Mouse (Mus musculus): ENCODE results near the gene Dhrs2. TPM values are rescaled to one million over a fixed set of nuclear protein-coding genes. Genes with fewer than 3 reads are reported as not detected.

Gene Dhrs2
- polyA plus RNA-seq (2012; rRNA removed): not detected in 2 replicates

DNA sequence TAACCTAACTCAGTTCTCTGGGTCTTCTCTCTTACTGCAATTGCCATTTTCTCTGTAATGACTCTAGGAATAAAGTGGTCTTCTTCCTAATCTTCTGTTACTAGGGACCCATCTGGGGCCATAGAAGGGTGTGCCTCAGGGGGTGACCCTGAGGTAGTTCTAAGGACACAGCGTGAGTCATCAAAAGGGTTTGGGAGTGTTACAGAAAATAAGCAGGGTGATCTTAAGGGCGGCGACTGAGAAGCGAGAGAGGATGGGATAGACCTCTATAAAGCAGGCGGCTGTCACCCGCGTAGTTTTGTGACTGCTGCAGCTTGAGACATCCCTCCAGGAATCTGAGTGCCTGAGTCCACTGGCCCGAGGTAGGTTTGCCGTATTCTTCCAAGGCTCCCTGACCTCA lies at the start of gene Dhrs2:
Gene Dhrs2, plus strand, starts transcription at position 301 of the 400 bp plus-strand sequence.
- no peak for DNase-seq (ENCODE audit: low read depth, low spot score)
- 47% methylated on average over 9 of the region's 9 CpGs for WGBS

GRCm38 (mm10) chr14:55174164-55174563 lies 47.6 kb upstream of the Dhrs2 start:
- 66% methylated on average over 6 of the region's 6 CpGs for WGBS
- DNase-seq (ENCODE audit: low read depth, low spot score): no peak

DNA sequence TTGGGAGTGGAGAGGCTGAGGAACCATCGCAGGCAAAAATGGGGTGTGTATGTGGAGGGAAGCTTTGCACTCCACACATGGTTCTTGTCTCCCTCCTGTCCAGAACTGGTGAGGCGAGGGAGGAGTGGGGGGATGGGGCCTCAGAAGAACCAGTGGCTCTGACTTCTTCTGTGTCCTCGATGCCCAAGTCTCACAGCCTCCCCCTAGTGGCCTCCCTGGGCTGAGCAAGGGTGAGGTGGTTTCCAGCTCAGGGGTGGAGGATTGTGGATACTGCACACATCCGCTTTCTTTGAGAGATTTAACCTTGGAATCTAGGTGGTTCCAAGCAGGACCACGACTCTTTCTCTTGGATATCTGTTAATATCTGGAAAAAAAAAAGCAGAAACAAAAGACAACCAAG lies 44.5 kb upstream of the Dhrs2 start:
- WGBS: 25% methylated on average over 5 of the region's 5 CpGs
- DNase-seq (ENCODE audit: low read depth, low spot score): no peak

- WGBS: 50% methylated on average over 3 of the region's 3 CpGs
These were observed 40.9 kb upstream of the Dhrs2 start for GRCm38 (mm10) chr14:55180951-55181350.

GRCm38 (mm10) chr14:55183231-55183630 lies 38.6 kb upstream of the Dhrs2 start:
- 85% methylated on average over 3 of the region's 3 CpGs for WGBS

More at GRCm38 (mm10) chr14:55180951-55181350, 40.9 kb upstream of the Dhrs2 start:
- DNase-seq (ENCODE audit: low read depth, low spot score): no peak

GRCm38 (mm10) chr14:55184640-55185145 lies 37.1 kb upstream of the Dhrs2 start:
- no peak for DNase-seq (ENCODE audit: low read depth, low spot score)
- 89% methylated on average over 3 of the region's 3 CpGs for WGBS

More at GRCm38 (mm10) chr14:55183231-55183630, 38.6 kb upstream of the Dhrs2 start:
- no peak for DNase-seq (ENCODE audit: low read depth, low spot score)

DNA sequence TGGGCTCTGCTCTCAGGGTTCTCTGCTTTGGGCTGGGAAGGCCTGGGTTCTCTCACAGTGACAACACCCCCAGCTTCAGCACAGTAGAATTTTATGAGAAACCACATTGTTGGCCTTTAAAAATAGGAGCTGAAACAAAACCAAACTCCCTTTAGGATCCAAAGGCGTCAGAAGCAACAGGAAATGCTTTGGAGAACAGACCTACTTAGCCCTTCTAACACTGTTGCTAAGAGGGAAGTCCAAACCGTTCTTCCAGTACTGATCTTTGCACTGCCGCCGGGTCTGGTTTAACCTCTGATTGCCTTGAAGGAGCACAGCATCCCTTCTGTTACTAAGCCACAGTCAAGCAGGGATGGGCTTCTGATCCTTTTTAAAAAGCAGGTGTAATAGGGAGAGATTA lies 33.3 kb upstream of the Dhrs2 start:
- 22% methylated on average over 4 of the region's 4 CpGs for WGBS
- no peak for DNase-seq (ENCODE audit: low read depth, low spot score)

GRCm38 (mm10) chr14:55189351-55189769 lies 32.4 kb upstream of the Dhrs2 start:
- no peak for DNase-seq (ENCODE audit: low read depth, low spot score)
- 36% methylated on average over 9 of the region's 9 CpGs for WGBS

DNA sequence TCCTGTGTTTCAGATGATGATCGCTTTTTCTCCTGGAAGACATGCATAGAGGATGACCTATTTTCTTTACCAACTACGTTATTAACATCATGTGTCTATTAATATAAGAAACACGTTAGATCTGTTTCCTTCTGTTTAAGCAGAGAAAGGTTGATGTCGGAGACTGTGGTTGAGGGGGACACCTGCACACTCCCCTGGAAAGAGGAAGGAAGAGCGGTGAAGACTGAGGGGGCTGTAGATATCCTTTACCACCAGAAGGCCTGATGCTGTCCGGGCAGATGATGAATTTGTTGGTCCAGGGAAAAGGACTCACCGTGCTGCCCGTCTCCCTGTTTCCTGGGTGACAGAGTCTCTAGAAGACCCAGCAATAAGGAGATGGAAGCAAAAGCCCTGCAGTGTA lies 28.5 kb upstream of the Dhrs2 start:
- 87% methylated on average over 8 of the region's 8 CpGs for WGBS

GRCm38 (mm10) chr14:55193876-55194635 lies 27.8 kb upstream of the Dhrs2 start:
- WGBS: 62% methylated on average over 14 of the region's 14 CpGs
- DNase-seq (ENCODE audit: low read depth, low spot score): no peak

More for the DNA sequence above, 28.5 kb upstream of the Dhrs2 start:
- no peak for DNase-seq (ENCODE audit: low read depth, low spot score)

DNA sequence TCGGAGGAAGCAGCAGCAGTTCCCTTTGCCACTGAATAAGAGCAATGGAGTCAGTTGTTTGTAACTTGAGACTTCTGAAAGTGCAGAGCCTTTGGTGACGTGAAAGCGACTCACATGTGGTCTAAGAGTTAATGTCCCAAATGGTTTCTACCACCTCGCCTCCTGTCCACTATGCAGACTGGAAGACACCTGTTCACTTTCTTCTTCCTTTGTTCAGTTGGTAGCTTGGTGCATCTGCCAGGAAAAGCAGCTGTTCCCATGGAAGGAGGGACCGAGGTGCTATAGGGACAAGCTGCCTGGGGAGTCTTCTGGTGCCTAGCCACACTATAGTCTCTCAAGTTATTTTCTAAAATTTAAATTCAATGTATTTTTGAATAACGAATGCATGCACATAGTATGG lies 27.0 kb upstream of the Dhrs2 start:
- WGBS: 56% methylated on average over 6 of the region's 6 CpGs
- no peak for DNase-seq (ENCODE audit: low read depth, low spot score)

- no peak for DNase-seq (ENCODE audit: low read depth, low spot score)
- WGBS: 49% methylated on average over 2 of the region's 2 CpGs
These were observed 24.7 kb upstream of the Dhrs2 start for GRCm38 (mm10) chr14:55197121-55197520.

GRCm38 (mm10) chr14:55198187-55198586 lies 23.6 kb upstream of the Dhrs2 start:
- WGBS: 76% methylated on average over 2 of the region's 2 CpGs

GRCm38 (mm10) chr14:55204544-55204943 lies 17.3 kb upstream of the Dhrs2 start:
- WGBS: 53% methylated on average over 3 of the region's 3 CpGs

More at GRCm38 (mm10) chr14:55198187-55198586, 23.6 kb upstream of the Dhrs2 start:
- DNase-seq (ENCODE audit: low read depth, low spot score): no peak

GRCm38 (mm10) chr14:55205045-55205750 lies 16.6 kb upstream of the Dhrs2 start:
- 40% methylated on average over 3 of the region's 3 CpGs for WGBS
- DNase-seq (ENCODE audit: low read depth, low spot score): no peak

More at GRCm38 (mm10) chr14:55204544-55204943, 17.3 kb upstream of the Dhrs2 start:
- DNase-seq (ENCODE audit: low read depth, low spot score): no peak

DNA sequence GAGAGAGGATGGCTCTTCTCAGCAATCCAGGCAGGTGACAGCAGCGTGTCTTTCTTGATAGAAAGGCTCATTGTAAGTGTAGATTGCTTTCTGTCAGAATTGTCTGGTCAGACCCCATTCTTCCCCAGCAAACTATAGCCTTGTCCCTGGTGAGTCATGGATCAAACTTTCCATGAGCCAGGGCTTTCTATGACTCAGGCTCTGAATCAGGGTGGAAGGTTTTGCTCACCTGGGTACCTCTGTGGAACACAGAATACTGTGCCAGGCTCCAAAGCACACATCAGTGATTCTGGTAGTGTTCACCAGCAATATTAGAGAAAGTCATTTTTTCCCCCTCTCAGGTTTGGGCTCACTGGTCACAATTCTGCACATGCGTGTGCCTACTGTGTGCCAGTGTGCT lies 13.5 kb upstream of the Dhrs2 start:
- DNase-seq (ENCODE audit: low read depth, low spot score): no peak
- 85% methylated on average over 2 of the region's 2 CpGs for WGBS

DNA sequence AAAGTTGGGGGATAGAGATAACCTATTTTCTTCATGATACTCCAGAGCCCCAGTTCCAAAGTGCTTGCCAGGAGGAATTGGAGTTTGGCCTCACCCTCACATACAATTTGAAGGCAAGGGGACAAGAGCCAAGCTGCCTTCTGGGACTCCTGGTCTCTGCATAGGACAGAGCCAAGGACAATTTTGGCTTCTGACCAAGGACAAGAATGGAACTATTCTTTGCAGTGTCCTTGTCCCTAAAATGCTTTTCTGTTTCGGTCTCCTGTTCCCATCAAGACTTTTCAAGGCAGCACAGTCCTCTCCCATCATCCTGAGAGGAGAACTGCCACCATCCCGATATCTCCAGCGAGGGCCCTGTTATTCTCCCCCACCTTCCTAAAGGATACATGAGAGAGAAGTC lies 8.2 kb upstream of the Dhrs2 start:
- WGBS: 89% methylated on average over 3 of the region's 3 CpGs
- no peak for DNase-seq (ENCODE audit: low read depth, low spot score)

GRCm38 (mm10) chr14:55214507-55214906 lies 7.3 kb upstream of the Dhrs2 start:
- WGBS: 54% methylated on average over 4 of the region's 4 CpGs
- DNase-seq (ENCODE audit: low read depth, low spot score): peak; percentile 2

DNA sequence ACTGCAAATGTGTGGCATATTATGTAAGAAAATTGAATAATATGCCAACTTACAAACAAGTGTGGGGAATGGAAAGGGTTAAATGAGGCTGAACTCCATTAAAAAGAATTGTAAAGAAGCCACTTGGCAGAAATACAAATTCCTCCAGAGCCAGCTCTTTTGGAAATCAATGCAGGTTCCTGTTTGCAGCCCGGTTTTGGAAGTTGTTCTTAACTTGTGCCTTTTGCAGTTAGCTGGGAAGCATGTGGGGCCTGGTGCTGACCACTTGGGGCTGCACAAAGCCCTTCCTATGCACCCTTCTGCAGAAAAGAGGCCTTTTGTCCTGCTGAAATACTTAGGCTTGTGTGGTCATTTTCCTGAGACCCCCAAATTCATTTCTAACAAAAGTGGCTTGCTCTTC lies 1.4 kb downstream of the Dhrs2 start:
- WGBS: 29% methylated on average over 1 of the region's 1 CpGs

DNA sequence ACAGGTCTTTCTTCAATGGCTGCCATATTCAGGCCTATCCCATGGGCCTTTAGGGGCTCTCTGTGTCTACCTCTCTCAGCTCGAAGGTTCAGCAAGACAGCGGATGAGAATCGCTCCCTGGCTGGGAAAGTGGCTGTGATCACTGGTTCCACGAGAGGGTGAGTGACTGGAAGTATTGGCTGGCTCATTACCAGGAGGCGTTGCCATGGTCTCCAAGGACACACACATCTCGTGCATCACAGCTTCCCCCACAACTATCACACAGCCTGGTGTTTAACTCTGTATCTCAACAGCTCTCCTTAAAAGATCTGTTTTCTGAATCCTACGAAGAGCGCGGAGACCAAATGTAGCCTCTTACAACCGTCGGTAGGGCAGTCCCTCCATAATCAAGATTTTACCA lies 12.8 kb downstream of the Dhrs2 start:
- DNase-seq (ENCODE audit: low read depth, low spot score): no peak
- 83% methylated on average over 11 of the region's 11 CpGs for WGBS

More for the DNA sequence above, 1.4 kb downstream of the Dhrs2 start:
- no peak for DNase-seq (ENCODE audit: low read depth, low spot score)

DNA sequence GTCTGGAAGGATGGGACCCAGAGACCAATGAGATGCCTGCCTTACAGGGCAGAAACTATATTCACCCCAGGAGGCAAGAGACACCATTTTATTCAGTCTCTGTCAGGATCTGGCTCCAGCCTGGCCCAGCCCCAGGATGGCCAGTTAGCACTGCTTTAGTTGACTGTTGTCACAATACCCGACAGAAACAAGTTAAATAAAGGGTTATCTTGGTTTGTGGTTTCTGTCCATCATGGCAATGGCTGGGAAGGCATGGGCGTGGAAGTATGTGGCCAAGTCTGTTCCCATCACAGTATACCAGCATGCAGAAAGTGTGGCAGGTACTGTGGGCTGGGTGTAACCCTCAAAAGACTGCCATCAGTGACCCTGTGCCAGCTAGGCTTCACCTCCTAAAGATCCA lies 14.9 kb downstream of the Dhrs2 start:
- DNase-seq (ENCODE audit: low read depth, low spot score): no peak

More for the DNA sequence above, 14.9 kb downstream of the Dhrs2 start:
- 57% methylated on average over 2 of the region's 2 CpGs for WGBS

All from large intestine, adult 2 months (tissue).